Mouse (Mus musculus) heart, embryonic 11.5 days (tissue): ENCODE data around the gene Dse. TPM values are rescaled to one million over a fixed set of nuclear protein-coding genes. Genes with fewer than 3 reads are reported as not detected.

ENCODE experiments used
- ATAC-seq: fragments of 200-750 bp; cut with Nextera tagmentation; replicated peaks from 2 replicates; pipeline ENCODE4 v1.8.0; 2017; ENCODE audit warnings: moderate library complexity; ENCODE audit not compliant: insufficient number of reproducible peaks, low FRiP score, low TSS enrichment
- H3K27ac ChIP-seq: fragments of 300-500 bp; sonication (generic); 2 replicates; pipeline ENCODE4 v1.5.1; 2014; ENCODE audit warnings: mild to moderate bottlenecking, low read depth, low read length
- H3K27me3 ChIP-seq: fragments of 300-500 bp; sonication (generic); 2 replicates; pipeline ENCODE4 v1.6.1; 2014; ENCODE audit warnings: mild to moderate bottlenecking, low read length, mixed read lengths; ENCODE audit not compliant: control insufficient read depth, insufficient read depth
- H3K36me3 ChIP-seq: fragments of 300-500 bp; sonication (generic); 2 replicates; pipeline ENCODE4 v1.6.1; 2014; ENCODE audit warnings: mild to moderate bottlenecking, low read length, moderate library complexity, mixed read lengths; ENCODE audit not compliant: control insufficient read depth, insufficient read depth
- H3K4me1 ChIP-seq: fragments of 300-500 bp; sonication (generic); 2 replicates; pipeline ENCODE4 v1.6.1; 2014; ENCODE audit warnings: low read length; ENCODE audit not compliant: control insufficient read depth, insufficient read depth
- H3K4me2 ChIP-seq: fragments of 300-500 bp; sonication (generic); 2 replicates; pipeline ENCODE4 v1.6.1; 2014; ENCODE audit warnings: mild to moderate bottlenecking, moderate library complexity
- H3K4me3 ChIP-seq: fragments of 300-500 bp; sonication (generic); 2 replicates; pipeline ENCODE4 v1.5.1; 2014; ENCODE audit warnings: low read depth, low read length
- H3K9ac ChIP-seq: fragments of 300-500 bp; sonication (generic); 2 replicates; pipeline ENCODE4 v1.6.1; 2014; ENCODE audit warnings: mild to moderate bottlenecking, low read depth, low read length, moderate library complexity
- H3K9me3 ChIP-seq: fragments of 300-500 bp; sonication (generic); replicated peaks from 2 replicates; pipeline ENCODE4 v1.6.1; 2016; ENCODE audit warnings: low read length; ENCODE audit not compliant: control insufficient read depth
- WGBS: fragments of 180-500 bp; shearing (Covaris S2); extraction: QIAGEN DNeasy Blood & Tissue Kit; methylation state at CpG from one replicate; pipeline ENCODE4 v1.1.7; 2014; ENCODE audit not compliant: insufficient replicate concordance; 5-methylcytosine and 5-hydroxymethylcytosine counted together
- polyA plus RNA-seq: library from polyadenylated mRNA; unstranded; fragments of >200 nt; fragmentation: Nextera tagmentation; extraction: Ambion mirVana; gene quantifications from 2 replicates; pipeline ENCODE4 v1.2.1, GENCODE M21; 2014

Gene Dse
- polyA plus RNA-seq, 1 experiment from 2014 or later = 21.3 TPM

DNA sequence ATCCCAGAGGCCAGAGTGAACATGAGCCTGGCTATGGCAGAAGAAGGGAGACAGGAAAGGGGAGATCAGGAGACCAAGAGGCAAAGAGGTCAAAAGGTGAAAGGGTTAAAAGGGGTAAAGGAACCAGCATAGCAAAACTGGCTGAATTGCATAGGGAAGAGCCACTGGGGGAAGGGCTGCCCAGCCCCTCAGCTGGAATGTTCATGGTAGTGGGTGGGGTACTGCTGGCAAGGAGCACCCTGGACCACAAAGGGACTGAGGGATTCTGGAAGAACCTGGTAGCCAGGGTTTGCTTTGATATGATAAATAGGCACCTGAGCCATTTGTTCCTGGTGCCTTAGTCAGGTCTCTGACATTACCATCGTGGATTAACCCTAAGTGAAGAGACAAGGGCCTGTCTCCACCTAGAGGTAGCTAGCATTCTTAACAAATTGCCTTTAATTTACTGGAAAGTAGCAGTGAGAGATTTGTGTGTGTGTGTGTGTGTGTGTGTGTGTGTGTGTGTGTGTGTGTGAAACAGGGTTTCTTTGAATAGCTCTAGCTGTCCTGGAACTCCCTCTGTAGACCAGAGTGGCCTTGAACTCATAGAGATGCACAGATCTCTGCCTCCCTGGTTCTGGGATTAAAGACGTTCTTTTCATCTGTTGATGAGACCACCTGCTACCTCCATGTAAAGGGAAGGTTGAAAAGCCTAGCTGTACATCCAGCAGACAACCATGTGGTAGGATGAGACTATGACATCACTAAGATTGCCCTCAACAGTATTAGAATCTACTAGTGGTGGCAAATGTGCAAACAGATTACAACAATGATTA is 26.6 kb upstream of the Dse start:
- Histone ChIP-seq H3K9me3 (no peaks in the 10 kb centered on the region), H3K36me3 (no peaks in the 10 kb centered on the region), H3K27ac (no peak overlapping the region), H3K4me2 (no peak overlapping the region), H3K4me1 (no peaks in the 10 kb centered on the region), H3K9ac (no peak overlapping the region), H3K4me3 (no peak overlapping the region), H3K27me3 (no peaks in the 10 kb centered on the region)
- WGBS = 29% methylated on average over 2 of the region's 2 CpGs
- ATAC-seq = no peak

DNA sequence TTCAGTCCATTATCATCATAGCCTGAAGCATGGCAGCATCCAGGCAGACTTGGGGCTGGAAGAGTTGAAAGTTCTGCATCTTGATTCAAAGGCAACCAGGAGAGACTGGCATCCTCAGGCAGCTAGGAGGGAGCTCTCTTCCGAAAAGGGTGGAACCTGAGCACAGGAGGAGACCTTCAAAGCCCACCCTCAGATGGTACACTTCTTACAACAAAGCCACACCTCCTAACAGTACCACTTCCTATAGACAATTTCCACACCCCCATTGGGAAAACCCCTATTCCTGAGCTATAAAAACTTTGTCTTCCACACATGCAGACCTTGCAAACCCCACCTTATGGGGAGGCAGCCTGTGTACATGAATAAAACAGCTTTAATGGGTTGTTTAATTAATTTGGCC is 25.9 kb upstream of the Dse start:
- H3K36me3 ChIP-seq = no peaks in the 10 kb centered on the region
- ATAC-seq = no peak

DNA sequence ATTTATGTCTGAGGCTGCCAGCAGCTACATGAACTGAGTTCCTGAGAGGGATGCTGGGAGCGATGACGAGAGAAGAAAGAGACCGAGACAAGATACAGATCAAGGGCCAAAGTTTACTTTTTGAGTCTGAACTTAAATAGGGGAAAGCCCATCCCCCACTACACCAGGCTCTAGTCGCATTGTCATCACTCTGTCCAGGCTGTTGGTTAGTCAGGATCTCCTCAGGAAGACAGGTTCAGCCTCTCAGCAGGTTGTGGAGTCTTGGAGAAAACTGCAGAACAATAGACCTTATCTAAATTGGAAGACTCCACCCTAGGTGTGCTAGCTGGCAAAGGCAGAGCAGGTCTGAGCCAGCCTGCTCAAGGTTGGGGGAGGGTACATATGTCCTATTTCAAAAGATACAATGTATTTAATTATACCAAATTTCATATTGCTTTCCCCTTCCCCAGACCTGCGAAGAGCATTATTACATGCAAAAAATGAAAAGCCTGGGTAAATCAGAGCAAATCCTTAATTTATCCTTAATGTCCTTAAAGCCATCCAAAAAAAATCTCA is 22.7 kb upstream of the Dse start:
- H3K9me3 ChIP-seq = no peaks in the 10 kb centered on the region
- H3K9ac ChIP-seq = no peak overlapping the region
- H3K27ac ChIP-seq = no peak overlapping the region
- H3K36me3 ChIP-seq = no peaks in the 10 kb centered on the region
- no peak for ATAC-seq
- no peak overlapping the region for H3K4me2 ChIP-seq
- no peaks in the 10 kb centered on the region for H3K27me3 ChIP-seq
- no peaks in the 10 kb centered on the region for H3K4me1 ChIP-seq
- WGBS = 37% methylated on average over 5 of the region's 5 CpGs
- no peak overlapping the region for H3K4me3 ChIP-seq

More for the DNA sequence above, 25.9 kb upstream of the Dse start:
- H3K9ac ChIP-seq = no peak overlapping the region
- no peaks in the 10 kb centered on the region for H3K4me1 ChIP-seq
- 62% methylated on average over 1 of the region's 1 CpGs for WGBS
- no peak overlapping the region for H3K4me2 ChIP-seq
- no peaks in the 10 kb centered on the region for H3K27me3 ChIP-seq
- no peak overlapping the region for H3K27ac ChIP-seq
- no peaks in the 10 kb centered on the region for H3K9me3 ChIP-seq
- no peak overlapping the region for H3K4me3 ChIP-seq

DNA sequence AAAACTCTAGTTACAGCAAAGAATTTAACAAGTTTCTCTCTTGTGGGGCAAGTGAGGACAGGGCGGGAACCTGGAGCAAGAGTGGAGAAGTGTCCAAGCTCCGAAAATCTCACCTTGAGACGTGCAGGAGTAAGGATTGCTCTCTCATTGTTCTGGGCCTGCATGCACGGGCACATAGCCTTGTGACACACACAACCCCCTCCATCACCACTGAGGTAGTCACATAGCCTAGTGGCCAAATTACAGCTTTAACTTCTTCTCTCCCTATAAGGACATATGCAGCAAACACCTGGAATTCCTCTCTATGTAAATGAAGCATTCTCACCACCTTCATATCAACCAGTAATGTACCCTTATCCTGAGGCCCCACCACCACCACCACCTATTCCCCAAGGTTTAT is 22.0 kb upstream of the Dse start:
- no peak for ATAC-seq
- H3K4me2 ChIP-seq = no peak overlapping the region
- no peaks in the 10 kb centered on the region for H3K27me3 ChIP-seq
- no peak overlapping the region for H3K9ac ChIP-seq
- no peaks in the 10 kb centered on the region for H3K4me1 ChIP-seq
- H3K9me3 ChIP-seq = no peaks in the 10 kb centered on the region
- no peaks in the 10 kb centered on the region for H3K36me3 ChIP-seq
- no peak overlapping the region for H3K27ac ChIP-seq
- 73% methylated on average over 4 of the region's 4 CpGs for WGBS
- no peak overlapping the region for H3K4me3 ChIP-seq

DNA sequence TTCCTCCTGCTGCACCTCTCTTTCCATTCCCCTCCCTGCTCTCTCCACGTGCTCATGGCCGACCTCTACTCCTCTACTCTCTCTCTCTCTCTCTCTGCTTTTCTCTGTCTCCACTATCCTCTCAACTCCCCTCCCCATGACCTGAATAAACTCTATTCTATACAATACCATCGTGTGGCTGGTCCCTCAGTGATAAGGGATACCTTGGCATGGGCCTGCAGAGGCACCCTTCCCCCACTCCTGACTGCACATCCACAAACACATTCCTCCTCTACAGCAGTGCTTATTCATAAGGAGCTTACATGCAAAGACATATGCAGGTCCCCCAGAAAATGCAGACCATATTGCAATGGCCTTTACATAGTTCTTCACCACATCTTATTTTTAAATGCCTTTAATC is 16.1 kb upstream of the Dse start:
- no peaks in the 10 kb centered on the region for H3K27me3 ChIP-seq
- H3K4me2 ChIP-seq = no peak overlapping the region
- 0 out of 2 replicates have a peak, but pooled peaks cover 3% of the 10 kb centered on the region for H3K4me1 ChIP-seq
- H3K4me3 ChIP-seq = no peak overlapping the region
- WGBS = 22% methylated on average over 3 of the region's 3 CpGs
- H3K9me3 ChIP-seq = no peaks in the 10 kb centered on the region
- no peak for ATAC-seq
- H3K27ac ChIP-seq = no peak overlapping the region
- H3K36me3 ChIP-seq = no peaks in the 10 kb centered on the region
- no peak overlapping the region for H3K9ac ChIP-seq

DNA sequence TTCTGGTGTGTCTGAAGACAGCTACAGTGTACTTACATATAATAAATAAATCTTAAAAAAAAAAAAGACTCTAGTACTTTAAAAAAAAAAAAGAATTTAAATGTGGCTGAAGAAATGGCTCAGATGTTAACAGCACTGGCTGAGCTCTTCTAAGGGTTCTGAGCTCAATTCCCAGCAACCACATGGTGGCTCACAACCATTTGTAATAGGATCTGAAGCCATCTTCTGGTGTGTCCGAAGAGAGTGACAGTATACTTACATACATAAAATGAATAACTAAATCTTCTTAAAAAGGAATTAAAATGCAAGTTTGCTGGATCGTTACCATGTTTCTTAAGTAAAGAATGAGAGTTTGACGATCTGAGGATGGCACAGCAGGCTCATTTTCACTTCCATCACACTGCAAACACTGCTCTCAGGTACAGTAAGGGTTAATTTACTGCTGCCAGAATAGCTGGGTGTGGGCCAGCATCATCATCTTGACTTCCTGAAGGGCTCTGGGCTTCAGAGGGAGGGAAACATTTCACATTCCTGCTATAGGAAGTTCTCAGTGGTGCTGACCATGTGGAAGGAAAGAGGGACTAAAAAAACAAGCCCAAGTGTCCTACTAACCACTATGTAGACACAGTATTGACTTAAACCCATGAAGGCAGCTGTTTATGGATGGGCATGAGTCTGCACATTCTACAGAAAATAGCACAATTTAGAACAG is 14.6 kb upstream of the Dse start:
- WGBS = 47% methylated on average over 3 of the region's 3 CpGs
- Histone ChIP-seq H3K27me3 (no peaks in the 10 kb centered on the region), H3K4me3 (no peak overlapping the region), H3K4me1 (0 out of 2 replicates have a peak, but pooled peaks cover 3% of the 10 kb centered on the region), H3K9me3 (no peaks in the 10 kb centered on the region), H3K4me2 (no peak overlapping the region), H3K9ac (no peak overlapping the region), H3K27ac (no peak overlapping the region), H3K36me3 (no peaks in the 10 kb centered on the region)
- ATAC-seq = no peak

DNA sequence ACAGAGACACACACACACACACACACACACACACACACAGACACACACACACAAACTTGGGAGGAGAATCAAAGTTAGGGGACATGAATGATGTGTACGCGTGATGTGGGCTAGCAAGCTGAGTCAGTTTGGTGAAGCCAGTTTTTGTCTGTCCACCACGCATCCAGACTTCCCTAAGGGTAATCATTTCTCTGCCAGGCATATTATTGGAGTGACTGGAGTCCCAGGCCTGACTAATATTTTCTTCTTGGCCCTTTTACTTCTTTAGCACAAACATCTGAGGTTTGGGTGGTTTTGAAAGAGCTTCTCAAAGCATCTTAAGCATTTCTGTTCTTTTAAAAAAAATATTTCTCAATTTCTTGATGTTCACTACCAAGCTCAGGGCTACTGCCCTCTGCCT is 10.7 kb upstream of the Dse start:
- Histone ChIP-seq H3K9me3 (no peaks in the 10 kb centered on the region), H3K36me3 (no peaks in the 10 kb centered on the region), H3K4me3 (no peak overlapping the region), H3K4me2 (no peak overlapping the region), H3K9ac (no peak overlapping the region), H3K4me1 (no peaks in the 10 kb centered on the region), H3K27me3 (no peaks in the 10 kb centered on the region), H3K27ac (no peak overlapping the region)
- WGBS = 86% methylated on average over 3 of the region's 3 CpGs
- ATAC-seq = no peak

DNA sequence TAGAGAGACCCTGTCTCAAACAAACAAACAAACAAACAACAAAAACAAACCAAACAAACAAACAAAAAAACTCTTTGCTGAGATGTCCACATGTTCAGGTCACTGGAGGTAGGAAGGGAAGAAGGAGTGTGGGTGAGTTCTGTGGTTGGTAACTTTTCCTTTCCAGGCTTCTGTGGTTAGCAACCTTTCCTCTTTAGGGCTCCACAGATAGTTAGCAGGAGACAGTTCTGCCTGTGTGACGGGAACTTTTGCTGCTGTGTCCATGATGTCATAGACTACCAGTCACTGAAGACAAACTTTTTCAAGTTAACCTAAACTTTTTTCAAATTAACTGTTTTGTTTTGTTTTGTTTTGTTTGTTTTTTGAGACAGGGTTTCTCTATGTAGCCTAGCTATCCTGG is 8.2 kb upstream of the Dse start:
- Histone ChIP-seq H3K4me3 (no peak overlapping the region), H3K36me3 (no peaks in the 10 kb centered on the region), H3K27me3 (no peaks in the 10 kb centered on the region), H3K9ac (no peak overlapping the region), H3K27ac (no peak overlapping the region), H3K4me2 (no peak overlapping the region), H3K9me3 (no peaks in the 10 kb centered on the region), H3K4me1 (no peaks in the 10 kb centered on the region)
- WGBS = 58% methylated on average over 1 of the region's 1 CpGs
- ATAC-seq = no peak
